Mouse (Mus musculus): ENCODE data around the gene Clpx.

- no peak for TF ChIP-seq CTCF (IDR thresholded peaks at IDR 0.05; ENCODE audit: low read depth, low read length)
- TF ChIP-seq GATA2 (IDR thresholded peaks at IDR 0.05; ENCODE audit: borderline replicate concordance, low read depth, low read length) = no peak
- no peak for TF ChIP-seq GATA1 (IDR thresholded peaks at IDR 0.05; ENCODE audit: borderline replicate concordance, low read length)
Observed at GRCm38 (mm10) chr9:65273048-65273809, 20.8 kb upstream of the Clpx start.
